Mouse (Mus musculus): ENCODE results near the gene Dhrs4. TPM values are rescaled to one million over a fixed set of nuclear protein-coding genes. Genes with fewer than 3 reads are reported as not detected.
A peak's percentile ranks its signal among the peaks of the same experiment; 100 is the strongest.

Dhrs4 gene
- 177 TPM in 2 replicates for polyA plus RNA-seq (2015; fragmentation: Nextera tagmentation; extraction: Ambion mirVana)

DNA sequence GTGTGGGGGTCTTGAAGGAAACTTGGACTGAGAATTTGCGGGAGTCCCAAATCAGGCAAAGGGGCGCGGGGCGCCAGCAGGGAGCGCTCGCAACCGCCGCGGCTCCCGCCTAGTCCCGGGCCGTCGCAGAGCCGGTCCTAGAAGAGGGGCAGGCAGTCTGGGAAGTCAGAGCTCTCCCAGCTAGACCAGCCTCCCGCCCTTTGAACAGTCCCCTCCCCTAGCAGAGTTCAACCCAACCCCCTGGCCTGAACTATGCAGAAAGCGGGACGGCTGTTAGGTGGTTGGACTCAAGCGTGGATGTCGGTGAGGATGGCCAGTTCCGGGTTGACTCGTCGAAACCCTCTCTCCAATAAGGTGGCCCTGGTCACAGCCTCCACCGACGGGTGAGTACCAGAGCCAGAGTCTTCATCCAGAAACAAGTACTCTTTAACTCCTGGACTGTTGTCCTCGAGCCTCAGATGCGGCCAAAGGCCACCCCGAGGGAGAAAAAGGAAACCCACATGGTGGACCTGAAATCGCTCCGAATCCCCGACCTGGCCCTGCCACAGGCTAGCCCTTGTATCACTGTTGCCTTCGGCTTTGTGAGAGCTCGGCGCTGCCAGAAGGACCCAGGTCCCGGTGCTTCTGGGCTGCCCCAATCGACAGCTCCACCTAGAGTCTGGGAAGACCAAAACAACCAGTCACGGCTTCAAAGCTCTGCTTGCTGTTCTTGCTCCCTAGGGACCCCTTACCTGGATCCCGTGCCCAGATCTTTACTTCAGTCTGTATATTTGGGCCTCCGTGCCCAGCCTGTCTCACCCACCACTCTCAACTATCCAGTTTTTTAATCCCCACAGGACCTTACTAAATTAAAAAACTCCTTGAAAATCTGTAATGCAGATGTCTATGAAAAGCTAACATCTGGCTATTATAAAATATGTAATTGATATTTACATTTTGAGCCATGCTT, at the start of gene Dhrs4:
Gene Dhrs4, plus strand, starts transcription at position 108 of the 949 bp plus-strand sequence.
- peak within 1 kb of the TSS; percentile 87 for H3K9ac ChIP-seq (replicated peaks)
- DNase-seq (peak; percentile 84), ATAC-seq (peak; percentile 94)
- H3K36me3 ChIP-seq (replicated peaks; ENCODE audit: insufficient read depth, low read length), result no peaks in the 10 kb centered on the region
- H3K4me1 ChIP-seq (ENCODE audit: insufficient read depth), result peaks cover 29% of the 10 kb centered on the region
- H3K27ac ChIP-seq (ENCODE audit: low read depth), result peak within 1 kb of the TSS; percentile 97
- peak within 1 kb of the TSS; percentile 85 for H3K4me3 ChIP-seq (ENCODE audit: low read depth, low read length)
- peak within 1 kb of the TSS; percentile 86 for H3K4me2 ChIP-seq (ENCODE audit: low read depth, low read length)
- TF ChIP-seq EP300 (IDR thresholded peaks at IDR 0.05; ENCODE audit: low read depth) (peak; percentile 47; the same call in 1 of the 2 replicates), CTCF (IDR thresholded peaks at IDR 0.05; ENCODE audit: low read depth) (peak; percentile 80)
- 1% methylated on average over 37 of the region's 38 CpGs for WGBS (ENCODE audit: insufficient replicate concordance)
- no peaks in the 10 kb centered on the region for H3K9me3 ChIP-seq (ENCODE audit: low read length)
- H3K27me3 ChIP-seq (ENCODE audit: insufficient read depth, low read length), result no peaks in the 10 kb centered on the region

DNA sequence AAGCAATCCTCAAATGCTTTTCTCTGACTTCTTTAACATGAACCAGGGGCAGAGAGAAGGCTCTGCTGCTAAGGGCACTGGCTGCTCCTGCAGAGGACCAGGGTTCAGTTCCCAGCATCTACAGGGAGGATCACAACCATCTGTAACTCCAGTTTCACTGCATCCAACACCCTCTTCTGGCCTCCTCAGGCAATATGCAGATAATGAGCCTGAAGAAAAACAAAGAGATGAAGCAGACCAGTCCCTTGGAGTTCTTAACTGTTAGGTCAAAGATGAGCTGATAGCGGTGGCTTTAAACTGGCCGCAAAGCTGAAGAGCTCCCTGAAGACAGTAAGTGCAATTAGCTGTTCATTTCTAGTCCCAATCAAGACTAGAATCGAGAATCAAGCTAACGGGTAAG, 48.3 kb upstream of the Dhrs4 start:
- TF ChIP-seq CTCF (IDR thresholded peaks at IDR 0.05; ENCODE audit: low read depth) (no peak), EP300 (IDR thresholded peaks at IDR 0.05; ENCODE audit: low read depth) (no peak)
- Histone ChIP-seq H3K4me3 (ENCODE audit: low read depth, low read length) (no peak overlapping the region), H3K27me3 (ENCODE audit: insufficient read depth, low read length) (no peaks in the 10 kb centered on the region), H3K36me3 (replicated peaks; ENCODE audit: insufficient read depth, low read length) (no peaks in the 10 kb centered on the region), H3K9me3 (ENCODE audit: low read length) (no peaks in the 10 kb centered on the region), H3K4me1 (ENCODE audit: insufficient read depth) (no peaks in the 10 kb centered on the region), H3K4me2 (ENCODE audit: low read depth, low read length) (no peak overlapping the region), H3K9ac (replicated peaks) (no peak overlapping the region), H3K27ac (ENCODE audit: low read depth) (no peak overlapping the region)
- ATAC-seq, result no peak
- 54% methylated on average over 4 of the region's 4 CpGs for WGBS (ENCODE audit: insufficient replicate concordance)
- DNase-seq, result no peak

DNA sequence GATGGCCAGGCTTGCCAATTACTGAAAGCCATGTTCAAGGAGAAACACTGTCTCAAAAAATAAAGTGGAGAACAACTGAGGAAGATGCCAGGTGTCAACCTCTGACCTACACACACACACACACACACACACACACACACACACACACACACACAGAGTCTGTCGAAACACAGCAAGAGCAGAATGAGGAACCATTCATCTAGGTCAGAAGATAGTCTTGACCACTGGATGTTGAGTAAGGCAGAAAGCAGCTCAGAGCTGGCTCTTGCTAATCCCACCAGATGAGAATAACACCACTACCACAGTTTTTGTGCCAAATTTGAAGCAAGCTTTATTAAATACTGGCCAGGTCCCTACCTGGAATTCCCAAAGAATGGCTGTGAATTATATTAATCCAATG, 45.5 kb upstream of the Dhrs4 start:
- DNase-seq (peak; percentile 37), ATAC-seq (no peak)
- WGBS (ENCODE audit: insufficient replicate concordance), result 42% methylated on average over 1 of the region's 1 CpGs

DNA sequence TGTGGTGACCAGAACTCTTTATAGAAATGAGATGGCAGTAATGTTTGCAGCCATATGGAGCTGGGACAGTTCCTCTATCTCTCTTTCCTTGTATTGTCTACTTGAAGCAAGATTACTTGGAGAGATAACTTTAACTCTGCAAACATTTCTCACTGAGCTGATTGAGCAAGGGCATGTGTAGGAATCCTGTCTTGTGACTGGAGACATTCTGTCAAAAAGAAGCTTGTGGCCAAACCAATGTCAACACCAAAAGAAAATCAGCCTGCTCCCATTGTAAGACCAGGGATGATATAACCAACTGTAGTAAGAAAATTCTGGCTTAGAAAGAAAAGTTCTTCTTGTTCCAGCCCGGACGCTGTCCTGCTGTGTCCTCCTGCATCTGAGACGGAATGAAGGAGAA, 43.7 kb upstream of the Dhrs4 start:
- DNase-seq (no peak), ATAC-seq (no peak)
- H3K9ac ChIP-seq (replicated peaks), result no peak overlapping the region
- no peaks in the 10 kb centered on the region for H3K9me3 ChIP-seq (ENCODE audit: low read length)
- WGBS (ENCODE audit: insufficient replicate concordance), result 84% methylated on average over 3 of the region's 3 CpGs
- H3K4me2 ChIP-seq (ENCODE audit: low read depth, low read length), result no peak overlapping the region
- no peak overlapping the region for H3K4me3 ChIP-seq (ENCODE audit: low read depth, low read length)
- no peaks in the 10 kb centered on the region for H3K27me3 ChIP-seq (ENCODE audit: insufficient read depth, low read length)
- no peak overlapping the region for H3K27ac ChIP-seq (ENCODE audit: low read depth)
- TF ChIP-seq EP300 (IDR thresholded peaks at IDR 0.05; ENCODE audit: low read depth) (no peak), CTCF (IDR thresholded peaks at IDR 0.05; ENCODE audit: low read depth) (no peak)
- H3K36me3 ChIP-seq (replicated peaks; ENCODE audit: insufficient read depth, low read length), result no peaks in the 10 kb centered on the region
- H3K4me1 ChIP-seq (ENCODE audit: insufficient read depth), result no peaks in the 10 kb centered on the region

More for the DNA sequence above, 45.5 kb upstream of the Dhrs4 start:
- no peak for TF ChIP-seq CTCF (IDR thresholded peaks at IDR 0.05; ENCODE audit: low read depth)
- no peak for TF ChIP-seq EP300 (IDR thresholded peaks at IDR 0.05; ENCODE audit: low read depth)
- Histone ChIP-seq H3K4me1 (ENCODE audit: insufficient read depth) (no peaks in the 10 kb centered on the region), H3K4me3 (ENCODE audit: low read depth, low read length) (no peak overlapping the region), H3K9ac (replicated peaks) (no peak overlapping the region), H3K4me2 (ENCODE audit: low read depth, low read length) (no peak overlapping the region), H3K36me3 (replicated peaks; ENCODE audit: insufficient read depth, low read length) (no peaks in the 10 kb centered on the region), H3K27ac (ENCODE audit: low read depth) (no peak overlapping the region), H3K9me3 (ENCODE audit: low read length) (no peaks in the 10 kb centered on the region), H3K27me3 (ENCODE audit: insufficient read depth, low read length) (no peaks in the 10 kb centered on the region)

DNA sequence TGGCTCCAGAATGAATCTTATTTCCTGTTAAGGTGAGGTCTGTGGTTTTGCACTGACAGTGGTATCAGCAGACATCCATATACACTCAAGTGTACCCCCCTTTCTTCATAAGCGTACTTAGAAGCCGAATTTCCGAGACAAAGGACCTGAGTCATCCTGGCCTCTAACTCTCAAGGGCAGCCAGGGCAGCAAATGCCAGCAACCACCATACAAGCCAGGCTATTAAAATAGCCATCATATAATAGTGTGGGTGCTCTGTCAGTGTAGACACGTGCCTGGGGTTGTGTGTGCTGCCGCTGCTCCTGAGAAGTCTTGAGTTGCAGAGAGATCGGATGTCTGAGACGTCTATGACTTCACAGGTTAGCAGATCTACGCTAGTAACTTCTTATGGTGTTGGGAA, 41.4 kb upstream of the Dhrs4 start:
- TF ChIP-seq EP300 (IDR thresholded peaks at IDR 0.05; ENCODE audit: low read depth) (no peak), CTCF (IDR thresholded peaks at IDR 0.05; ENCODE audit: low read depth) (no peak)
- no peak overlapping the region for H3K27ac ChIP-seq (ENCODE audit: low read depth)
- DNase-seq (no peak), ATAC-seq (no peak)
- 82% methylated on average over 8 of the region's 8 CpGs for WGBS (ENCODE audit: insufficient replicate concordance)
- H3K9ac ChIP-seq (replicated peaks), result no peak overlapping the region
- H3K4me1 ChIP-seq (ENCODE audit: insufficient read depth), result no peaks in the 10 kb centered on the region
- no peaks in the 10 kb centered on the region for H3K36me3 ChIP-seq (replicated peaks; ENCODE audit: insufficient read depth, low read length)
- no peak overlapping the region for H3K4me3 ChIP-seq (ENCODE audit: low read depth, low read length)
- no peaks in the 10 kb centered on the region for H3K9me3 ChIP-seq (ENCODE audit: low read length)
- no peaks in the 10 kb centered on the region for H3K27me3 ChIP-seq (ENCODE audit: insufficient read depth, low read length)
- no peak overlapping the region for H3K4me2 ChIP-seq (ENCODE audit: low read depth, low read length)

DNA sequence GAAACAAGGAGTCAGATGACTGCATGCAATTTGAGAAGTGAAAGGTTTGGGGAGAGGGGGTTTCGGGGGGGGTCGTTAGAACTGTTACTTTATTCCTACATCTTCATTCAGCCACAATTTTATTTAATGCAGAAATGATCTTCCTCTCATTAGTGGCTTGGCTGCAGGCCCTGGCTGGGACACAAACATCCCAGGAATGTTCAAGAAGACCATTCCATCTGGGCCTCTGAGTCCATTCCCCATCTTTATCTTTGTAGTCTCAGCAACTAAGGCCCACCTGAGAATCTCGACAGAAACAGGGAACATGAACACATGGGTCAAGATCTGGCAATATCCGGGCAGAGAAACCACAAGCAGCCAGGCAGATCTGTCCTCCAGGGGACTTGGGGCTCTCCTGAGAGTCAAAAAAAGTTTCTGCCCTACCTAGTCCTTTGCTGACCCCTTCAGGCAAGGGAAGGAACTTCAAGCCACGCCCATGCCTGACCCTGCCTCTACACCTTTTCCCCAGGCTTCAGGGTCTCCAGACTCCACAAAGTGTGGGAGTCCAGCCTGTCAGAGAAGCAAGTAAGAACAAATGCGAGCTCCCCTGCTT, 40.3 kb upstream of the Dhrs4 start:
- Histone ChIP-seq H3K4me2 (ENCODE audit: low read depth, low read length) (no peak overlapping the region), H3K36me3 (replicated peaks; ENCODE audit: insufficient read depth, low read length) (no peaks in the 10 kb centered on the region), H3K9me3 (ENCODE audit: low read length) (no peaks in the 10 kb centered on the region), H3K27me3 (ENCODE audit: insufficient read depth, low read length) (no peaks in the 10 kb centered on the region), H3K4me3 (ENCODE audit: low read depth, low read length) (no peak overlapping the region), H3K4me1 (ENCODE audit: insufficient read depth) (no peaks in the 10 kb centered on the region), H3K27ac (ENCODE audit: low read depth) (no peak overlapping the region), H3K9ac (replicated peaks) (no peak overlapping the region)
- DNase-seq (peak; percentile 74), ATAC-seq (no peak)
- 21% methylated on average over 6 of the region's 6 CpGs for WGBS (ENCODE audit: insufficient replicate concordance)
- peak; percentile 88 for TF ChIP-seq CTCF (IDR thresholded peaks at IDR 0.05; ENCODE audit: low read depth)
- no peak for TF ChIP-seq EP300 (IDR thresholded peaks at IDR 0.05; ENCODE audit: low read depth)

Data from liver, postnatal 0 days (tissue).